Mouse (Mus musculus) testis, adult 2 months (tissue): Measurements from ENCODE around the gene Gstt4.

Experiments
- CTCF ChIP-seq: fragments of 200-500 bp; IDR thresholded peaks from 2 replicates; pipeline ENCODE4 v1.5.1; 2012; ENCODE audit warnings: low read depth, mild to moderate bottlenecking, inconsistent platforms, low read length, moderate library complexity; ENCODE audit not compliant: control insufficient read depth, insufficient read depth, insufficient replicate concordance
- POLR2A ChIP-seq: fragments of 200-500 bp; IDR thresholded peaks from 2 replicates; pipeline ENCODE4 v1.6.1; 2012; ENCODE audit warnings: low read depth, mild to moderate bottlenecking, inconsistent platforms, low read length, moderate library complexity; ENCODE audit not compliant: control insufficient read depth

- TF ChIP-seq CTCF (no peak), POLR2A (no peak)
Measured at GRCm38 (mm10) chr10:75774102-75774501, 48.2 kb downstream of the Gstt4 start.
